Mouse (Mus musculus): ENCODE data around the gene Lman1l.

Lman1l gene

DNA sequence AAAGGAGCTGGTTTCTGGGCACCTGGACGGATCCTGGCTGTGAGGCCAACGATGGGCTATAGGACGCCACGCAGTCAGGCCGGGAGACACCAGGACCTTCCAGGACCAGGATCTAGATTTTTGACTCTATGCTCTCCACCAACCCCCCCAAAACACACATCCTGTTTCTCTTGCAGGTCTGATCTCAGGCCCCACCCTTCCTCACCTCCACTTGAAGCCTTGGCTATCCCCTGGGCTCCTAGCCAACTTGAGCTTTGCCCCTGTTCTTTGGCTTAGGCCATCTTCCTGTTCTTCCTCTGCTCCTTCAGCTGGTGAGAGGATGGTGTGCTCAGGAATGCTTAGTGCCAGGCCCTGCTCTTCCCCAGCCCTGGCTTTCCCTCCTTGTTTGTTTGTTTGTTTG is at the start of gene Lman1l:
TSS of gene Lman1l (minus strand) at position 101 of the 400 bp plus-strand sequence.
- no peak for DNase-seq

DNA sequence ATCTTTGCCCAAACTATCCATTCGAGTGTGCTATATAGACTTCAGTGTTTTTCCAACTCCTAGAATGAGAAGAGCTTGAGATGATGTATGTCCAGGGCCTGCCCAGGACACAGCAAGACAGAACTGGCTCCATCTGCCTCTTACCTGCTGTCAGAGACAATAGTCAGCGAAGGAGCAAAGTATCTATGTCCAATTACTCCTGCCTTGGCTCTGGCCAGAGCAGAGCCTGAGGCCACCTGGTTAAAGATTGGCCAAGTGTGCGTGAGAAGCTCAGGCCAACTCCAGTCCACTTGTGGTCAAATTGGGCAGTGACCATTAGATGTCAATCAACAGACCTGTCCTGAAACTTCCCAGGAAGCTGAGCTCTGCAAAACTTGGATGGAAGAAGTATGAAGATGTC is 49.0 kb upstream of the Lman1l start:
- DNase-seq = no peak

DNA sequence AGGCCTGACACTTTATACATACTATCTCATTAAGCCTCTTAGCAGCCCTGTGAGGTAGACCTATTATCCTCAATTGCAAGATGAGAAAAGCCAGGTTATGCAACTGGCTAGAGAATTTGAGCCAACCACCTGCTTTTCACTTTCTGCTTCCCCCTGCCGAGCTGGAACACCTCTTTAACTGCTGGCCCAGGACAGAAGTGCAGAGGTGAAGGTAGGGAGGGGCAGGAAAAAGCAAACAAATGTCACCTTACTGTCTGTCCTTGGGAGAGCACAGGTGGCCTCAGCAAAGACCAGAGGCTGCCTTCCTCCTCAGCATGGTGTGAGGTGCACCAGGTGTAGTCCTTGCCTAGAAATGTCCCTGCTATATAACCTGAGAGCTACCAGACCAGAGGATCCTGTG is 47.7 kb upstream of the Lman1l start:
- DNase-seq = no peak

DNA sequence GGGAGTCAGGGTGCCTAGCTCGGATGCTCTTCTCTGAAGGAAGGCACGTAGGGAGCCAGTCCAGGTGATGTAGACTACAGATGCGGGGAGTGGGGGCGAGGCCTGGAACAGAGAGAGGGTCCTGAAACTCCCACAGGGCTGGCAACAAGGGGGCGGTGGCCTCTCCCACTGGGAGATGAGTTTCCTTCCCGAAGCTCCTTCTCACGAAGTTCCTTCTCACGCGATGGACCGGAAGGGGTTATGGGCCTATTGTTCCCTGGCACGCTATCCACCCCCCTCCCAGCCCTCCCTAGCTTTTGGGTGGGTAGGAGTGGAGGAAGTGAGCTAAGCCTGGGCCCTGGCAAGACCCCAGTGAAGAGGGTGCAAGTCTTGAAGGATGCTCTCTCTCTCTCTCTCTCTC is 47.2 kb upstream of the Lman1l start:
- no peak for DNase-seq

DNA sequence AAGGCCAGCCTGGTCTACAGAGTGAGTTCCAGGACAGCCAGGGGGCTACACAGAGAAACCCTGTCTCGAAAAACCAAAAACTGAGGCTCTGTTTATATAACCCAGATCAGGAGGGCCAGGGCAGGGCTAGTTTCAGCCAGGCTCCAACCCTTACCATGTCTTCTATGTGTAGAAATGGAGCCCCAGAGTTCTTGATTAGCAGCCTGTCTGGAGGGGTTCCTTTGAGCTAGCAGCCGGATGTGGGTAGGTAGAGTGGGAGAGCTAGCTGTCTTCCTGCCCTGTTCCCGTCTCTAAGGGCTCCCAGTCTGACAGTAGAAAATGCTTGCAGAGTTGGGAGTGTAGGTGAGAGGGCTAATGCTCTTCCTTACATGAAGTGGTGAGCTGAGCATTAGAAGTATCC is 46.6 kb upstream of the Lman1l start:
- DNase-seq = peak; percentile 67

DNA sequence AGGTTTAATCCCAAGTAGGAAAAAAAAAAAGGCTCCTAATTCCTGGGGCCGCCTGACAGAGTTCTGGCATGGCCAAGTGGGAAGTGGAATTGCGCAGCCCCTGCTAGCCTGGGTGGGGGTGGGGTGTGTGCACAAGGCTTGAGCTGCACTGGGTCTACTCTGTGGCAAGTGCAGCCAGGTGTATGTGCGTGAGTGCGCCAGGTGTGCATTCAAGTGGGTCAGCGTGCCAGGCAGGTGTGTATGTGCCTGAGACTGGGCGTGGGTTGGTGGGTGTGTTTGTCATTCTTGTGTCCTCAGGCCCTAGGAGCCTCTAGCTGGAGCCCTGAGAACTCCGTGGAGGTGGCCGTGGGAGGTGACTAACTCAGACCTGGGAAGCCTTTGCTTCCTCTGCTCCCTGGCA is 46.0 kb upstream of the Lman1l start:
- DNase-seq = peak; percentile 58

DNA sequence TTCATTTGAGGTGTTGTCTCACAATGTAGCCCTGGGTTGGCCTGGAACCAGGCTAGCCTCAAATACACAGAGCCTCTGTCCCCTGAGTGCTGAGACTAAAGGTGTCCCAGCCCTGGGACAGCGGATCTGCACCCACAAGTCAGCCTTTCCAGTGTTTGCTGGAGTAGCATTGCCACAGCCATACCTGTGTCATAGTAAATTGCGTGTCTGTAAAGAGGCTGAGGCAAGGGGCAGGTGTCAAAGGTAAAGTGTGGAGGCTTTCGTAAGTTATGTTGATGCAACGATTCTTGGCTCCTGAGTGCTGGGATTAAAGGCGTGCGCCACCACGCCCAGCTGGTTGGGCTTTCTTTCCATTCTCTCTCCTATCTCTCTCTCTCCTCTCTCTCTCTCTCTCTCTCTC is 44.0 kb upstream of the Lman1l start:
- no peak for DNase-seq

DNA sequence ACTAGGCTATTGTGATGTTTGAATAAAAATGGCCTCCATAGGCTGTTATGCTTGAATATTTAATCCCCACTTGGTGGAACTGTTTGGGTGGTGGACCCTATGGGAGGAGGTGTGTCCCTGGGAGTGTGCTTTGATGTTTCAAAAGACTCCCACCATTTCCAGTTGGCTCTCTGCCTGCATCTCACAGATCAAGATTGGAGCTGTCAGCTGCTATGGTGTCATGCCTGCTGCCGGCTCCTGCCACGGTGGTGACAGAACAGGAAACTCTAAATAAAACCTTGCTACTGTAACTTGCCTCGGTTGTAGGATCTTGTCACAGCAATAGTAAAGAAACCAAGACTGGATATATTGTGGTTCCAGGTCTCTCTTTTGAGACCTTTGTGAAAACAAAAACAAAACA is 41.0 kb upstream of the Lman1l start:
- no peak for DNase-seq

DNA sequence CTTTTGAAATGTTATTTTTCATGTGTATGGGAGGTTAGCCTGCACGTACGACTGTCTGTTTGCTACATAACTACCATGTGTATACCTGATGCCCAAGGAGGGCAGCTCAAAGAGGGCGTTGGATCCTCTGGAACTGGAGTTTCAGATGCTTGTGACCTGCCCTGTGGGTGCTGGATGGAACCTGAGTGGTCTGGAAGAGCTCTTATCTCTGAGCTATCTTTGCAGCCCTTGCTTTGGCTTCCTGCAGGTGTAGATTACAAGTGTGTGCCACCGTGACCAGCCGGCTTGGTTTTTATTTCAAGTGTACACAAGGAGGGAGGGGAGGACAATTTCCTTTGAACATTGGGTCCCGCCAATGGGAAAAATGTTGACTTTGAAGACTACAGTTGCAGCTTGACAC is 39.9 kb upstream of the Lman1l start:
- peak; percentile 21 for DNase-seq

DNA sequence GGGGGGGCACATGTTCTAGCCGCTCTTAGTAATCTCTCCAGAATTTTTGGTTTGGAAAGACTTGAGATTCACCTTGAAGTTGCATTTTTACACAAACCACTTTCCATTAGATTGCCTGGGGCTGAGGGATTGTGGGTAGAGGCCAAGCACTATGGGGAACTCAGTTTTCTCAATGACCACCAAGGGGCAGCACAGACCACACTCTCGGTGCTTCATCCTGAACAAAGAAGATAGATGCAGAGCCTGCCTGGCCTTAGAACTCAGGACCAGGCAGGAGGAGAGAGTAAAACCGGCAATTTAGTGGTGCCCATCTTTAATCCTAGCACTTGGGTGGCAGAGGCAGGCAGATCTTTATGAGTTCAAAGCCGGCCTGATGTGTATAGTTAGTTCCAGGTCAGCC is 39.2 kb upstream of the Lman1l start:
- DNase-seq = peak; percentile 85

DNA sequence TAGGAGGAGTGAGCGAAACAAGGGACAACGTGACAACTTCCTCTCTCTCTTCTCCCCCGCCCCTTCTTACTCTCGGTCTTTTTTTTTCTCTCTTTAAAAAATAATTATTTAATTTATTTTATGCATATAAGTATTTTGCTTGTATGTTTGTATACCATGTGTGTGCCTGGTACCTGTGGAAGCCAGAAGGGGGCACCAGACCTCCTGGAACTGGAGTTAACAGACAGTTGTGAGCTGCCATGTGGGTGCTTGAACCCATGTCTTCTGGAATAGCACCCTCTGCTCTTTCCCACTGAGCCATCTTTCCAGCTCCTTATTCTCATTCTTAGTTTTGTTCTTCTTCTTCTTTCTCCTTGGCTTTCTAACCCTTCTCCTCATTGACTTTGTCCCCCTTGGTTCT is 38.4 kb upstream of the Lman1l start:
- DNase-seq = no peak

DNA sequence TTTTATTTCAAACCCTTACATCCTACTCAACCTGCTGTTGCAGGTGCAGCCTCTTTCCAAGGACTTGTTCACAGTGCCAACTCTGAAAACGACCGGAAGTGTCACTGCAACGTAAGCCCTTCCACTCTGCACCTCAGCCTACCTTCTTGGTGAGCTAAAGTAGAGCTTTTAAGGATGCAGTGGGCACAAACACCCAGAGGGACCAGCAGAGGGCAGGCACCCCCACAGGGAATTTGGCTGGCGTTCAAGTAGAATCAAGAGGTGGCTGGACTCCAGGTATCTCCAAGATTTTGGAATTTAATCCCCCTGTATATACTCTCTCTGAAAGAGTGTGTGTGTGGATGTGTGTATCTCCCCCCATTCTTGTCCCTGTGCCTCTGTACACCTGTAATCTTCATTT is 37.3 kb upstream of the Lman1l start:
- peak; percentile 19 for DNase-seq

DNA sequence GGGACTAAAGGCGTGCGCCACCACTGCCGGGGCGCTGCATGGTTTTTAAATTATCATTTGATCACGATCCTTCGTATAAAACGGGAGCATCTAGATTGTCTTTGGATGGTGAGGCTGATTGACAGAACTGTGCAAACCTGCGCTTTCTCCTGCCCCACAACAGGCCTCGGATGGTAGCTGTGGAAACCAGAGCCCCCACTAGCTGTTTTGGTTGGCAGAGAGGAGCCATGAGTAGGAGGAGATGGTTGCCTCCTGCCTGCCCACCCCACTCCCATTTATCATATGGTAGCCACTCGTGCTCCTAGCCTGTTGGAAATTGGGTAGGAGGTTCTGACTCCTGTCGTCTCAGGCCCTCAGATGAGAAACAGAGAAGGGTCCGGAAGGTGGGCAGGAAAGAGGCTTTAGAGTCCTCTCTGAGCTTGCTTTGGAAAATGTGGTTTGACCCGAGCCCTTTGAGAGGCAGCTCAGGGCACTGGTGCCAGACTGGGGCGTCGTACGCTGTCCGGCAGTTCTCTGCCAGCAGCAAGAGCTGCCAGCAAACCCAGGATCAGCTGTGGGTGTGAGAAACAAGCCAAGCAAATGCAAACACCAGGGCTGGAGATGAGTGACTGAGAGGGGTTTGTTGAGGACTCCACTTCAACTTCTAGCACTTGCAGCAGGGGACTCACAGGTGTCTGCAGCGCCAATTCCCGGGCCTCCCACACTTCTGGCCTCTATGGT is 36.2 kb upstream of the Lman1l start:
- no peak for DNase-seq

DNA sequence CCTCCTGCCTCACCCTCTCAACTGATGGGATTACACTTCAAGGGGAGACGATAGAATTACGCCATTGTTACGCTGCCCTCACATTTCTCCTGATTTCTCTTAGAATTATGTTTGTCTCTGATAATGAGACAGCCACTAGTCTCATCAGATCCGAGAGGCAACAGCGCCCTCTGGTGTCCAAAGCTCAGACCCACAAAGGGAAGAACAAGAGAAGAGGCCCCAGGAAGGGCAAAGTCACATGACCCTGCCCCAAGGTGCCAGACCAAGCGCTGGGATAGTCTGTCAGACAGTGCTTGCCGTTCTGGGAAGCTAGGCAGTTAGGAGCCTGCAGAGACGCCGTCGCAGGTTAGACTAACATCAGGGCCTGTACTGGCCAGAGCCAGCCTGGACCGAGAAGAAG is 35.2 kb upstream of the Lman1l start:
- peak; percentile 97 for DNase-seq

DNA sequence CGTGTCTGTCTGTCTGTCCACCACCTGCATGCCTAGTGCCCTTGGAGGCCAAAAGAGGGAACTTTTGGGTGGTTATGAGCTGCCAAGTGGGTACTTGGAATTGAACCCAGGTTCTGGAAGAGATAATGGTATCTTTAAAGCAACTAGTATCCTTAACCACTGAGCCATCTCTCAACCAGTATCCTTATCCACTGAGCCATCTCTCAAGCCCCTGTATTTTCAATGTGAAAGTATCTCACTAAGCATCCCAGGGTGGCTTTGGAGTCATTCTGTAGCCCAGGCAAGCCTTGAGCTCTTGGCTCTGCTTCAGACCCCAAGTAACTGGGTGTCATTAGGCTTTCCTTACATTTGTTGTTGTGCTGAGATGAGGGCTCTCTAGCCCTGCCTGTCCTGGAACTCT is 34.4 kb upstream of the Lman1l start:
- DNase-seq = no peak

DNA sequence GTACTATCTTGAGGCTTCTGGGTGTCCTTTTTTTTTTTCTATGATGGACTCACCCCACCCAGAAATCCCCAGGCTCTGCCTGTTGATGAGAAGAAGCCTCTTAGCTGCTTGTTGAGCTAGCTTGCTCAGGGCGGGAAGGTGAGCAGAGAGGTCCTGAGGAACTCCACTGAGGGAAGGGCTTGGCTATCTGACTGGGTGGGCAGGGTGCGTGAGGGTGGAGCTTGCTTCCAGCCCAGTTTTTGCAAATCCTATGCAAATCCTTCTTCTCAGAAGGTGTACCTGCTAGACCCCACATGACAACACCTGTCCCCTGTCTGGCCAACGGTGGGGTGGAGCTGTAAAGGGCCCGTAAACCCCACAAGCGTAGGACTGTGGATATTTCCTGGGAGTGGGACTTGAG is 32.7 kb upstream of the Lman1l start, which contains the start of gene Csk:
TSS of gene Csk (minus strand) at position 349 of the 400 bp plus-strand sequence.
- no peak for DNase-seq

DNA sequence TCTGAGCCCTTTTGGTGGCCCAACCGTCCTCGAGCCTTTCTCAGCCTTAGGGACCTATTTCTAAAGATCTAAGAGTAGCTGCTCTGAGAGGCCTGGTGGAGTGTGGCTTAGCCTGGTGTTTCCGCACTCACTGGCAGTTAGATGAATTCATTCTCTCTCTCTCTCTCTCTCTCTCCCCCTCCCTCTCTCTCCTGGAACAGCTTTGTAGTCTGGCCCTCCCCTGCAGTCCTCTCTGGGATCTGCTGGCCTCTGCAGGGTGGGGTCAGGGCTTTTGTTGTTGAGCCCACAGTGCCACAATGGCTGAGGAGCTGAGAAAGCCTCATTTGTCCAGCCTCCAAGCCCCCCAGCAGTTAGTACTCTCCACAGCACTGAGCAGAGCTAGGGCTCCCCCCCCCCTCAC is 32.3 kb upstream of the Lman1l start:
- DNase-seq = peak; percentile 57

DNA sequence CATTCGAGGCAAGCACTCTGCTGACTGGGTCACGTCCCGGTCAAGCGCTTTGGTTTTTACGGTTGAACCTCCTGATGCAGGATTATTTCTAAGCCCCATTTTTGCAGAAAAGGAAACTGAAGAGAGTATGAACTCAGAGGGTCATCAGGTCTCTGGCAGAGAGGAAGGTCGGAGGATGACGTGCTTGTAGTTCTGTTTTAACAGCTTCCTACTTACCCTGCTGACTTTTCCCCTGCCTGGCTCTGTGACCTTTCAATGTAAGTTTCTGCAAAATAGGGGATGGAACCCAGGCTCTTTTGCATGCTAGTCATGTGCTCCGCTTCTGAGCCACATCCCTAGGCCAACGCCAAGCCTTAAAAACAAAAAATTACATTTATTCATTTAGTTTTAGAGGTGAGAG is 31.8 kb upstream of the Lman1l start:
- DNase-seq = no peak

DNA sequence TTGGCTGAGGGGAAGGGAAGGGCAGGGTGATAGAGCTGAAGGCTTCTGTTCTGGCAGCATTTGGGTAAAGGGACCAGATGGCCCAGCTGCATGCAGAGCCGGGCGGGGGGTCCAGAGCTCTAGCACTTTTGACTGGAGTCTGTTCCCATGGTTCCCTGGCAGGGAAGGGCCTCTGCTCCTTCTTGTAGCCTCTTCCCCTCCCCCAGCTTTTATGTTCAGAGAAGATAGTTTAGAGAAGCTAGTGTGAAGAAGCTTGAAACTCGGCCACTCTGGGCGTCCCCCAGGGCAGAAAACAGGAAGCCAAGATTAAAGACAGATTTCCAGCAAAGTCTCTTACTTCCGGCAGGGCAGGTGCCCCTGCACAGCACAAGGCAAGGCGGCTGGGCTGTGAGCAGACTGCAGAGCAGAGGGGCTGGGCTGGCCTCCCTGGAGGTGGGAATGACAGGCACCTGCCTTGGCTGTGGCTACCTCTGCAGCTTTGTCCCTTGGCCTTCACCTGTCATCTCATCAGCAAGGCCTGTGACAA is 30.3 kb upstream of the Lman1l start:
- DNase-seq = peak; percentile 80

DNA sequence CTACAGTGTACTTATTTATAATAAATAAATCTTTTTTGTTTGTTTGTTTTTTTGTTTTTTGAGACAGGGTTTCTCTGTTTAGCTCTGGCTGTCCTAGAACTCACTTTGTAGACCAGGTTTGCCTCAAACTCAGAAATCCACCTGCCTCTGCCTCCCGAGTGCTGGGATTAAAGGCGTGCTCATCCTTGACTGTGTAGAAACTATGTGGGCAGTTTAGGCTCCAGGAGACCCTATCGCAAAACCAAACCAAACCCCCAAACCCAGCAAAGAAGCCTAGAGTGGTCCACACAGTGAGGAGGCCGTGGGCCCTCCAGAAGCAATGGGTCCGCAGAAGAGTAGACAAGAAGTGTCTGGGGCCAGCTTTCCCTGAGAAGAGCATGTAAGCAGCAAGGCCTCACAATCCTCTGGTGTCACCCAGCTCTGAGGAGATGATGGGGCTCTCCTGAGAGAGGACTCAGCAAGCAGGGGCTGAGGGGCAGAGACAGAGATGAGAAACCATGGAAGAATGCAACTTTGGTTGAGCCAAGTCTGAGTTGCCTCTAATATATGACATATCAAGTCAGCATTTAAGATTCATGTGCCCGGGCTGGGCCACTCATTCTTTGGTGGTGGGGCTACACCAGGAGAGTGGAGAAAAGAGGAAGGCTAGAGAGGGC is 29.7 kb upstream of the Lman1l start:
- DNase-seq = no peak

DNA sequence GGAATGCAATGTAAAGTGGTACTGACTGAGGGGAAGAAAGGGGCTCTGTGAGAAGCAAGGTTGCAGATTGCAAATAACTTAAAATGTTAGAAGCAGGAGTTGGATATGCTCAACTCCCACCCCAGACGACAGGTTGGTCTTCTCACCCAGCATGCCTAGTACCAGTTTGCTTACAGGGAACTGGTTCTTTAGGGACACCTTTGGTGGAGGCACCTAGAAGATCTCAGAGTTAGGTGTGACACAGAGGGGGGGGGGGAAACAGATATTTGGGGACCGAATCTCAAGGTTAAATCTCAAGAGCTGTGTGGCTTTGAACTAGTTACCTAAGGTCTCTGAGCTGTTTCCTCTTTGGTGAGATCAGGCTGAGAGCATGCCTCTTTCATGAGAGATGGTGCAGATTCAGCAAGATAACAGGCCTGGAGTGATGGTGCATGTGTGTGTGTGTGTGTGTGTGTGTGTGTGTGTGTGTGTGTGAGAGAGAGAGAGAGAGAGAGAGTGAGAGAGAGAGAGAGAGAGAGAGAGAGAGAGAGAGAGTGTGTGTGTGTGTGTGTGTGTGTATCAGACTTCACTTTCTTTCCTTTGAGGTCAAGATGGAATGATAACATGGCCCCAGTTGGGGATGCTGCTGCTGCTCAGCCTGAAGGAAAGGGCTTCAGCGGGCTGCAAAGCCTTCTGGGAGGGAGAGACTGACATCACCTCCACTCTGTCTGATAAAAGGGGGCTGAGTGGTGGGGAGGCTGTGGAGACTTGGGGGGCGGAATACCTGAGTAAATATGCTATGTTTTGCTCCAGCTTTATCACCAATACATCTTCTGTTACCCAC is 26.9 kb upstream of the Lman1l start:
- DNase-seq = peak; percentile 71

DNA sequence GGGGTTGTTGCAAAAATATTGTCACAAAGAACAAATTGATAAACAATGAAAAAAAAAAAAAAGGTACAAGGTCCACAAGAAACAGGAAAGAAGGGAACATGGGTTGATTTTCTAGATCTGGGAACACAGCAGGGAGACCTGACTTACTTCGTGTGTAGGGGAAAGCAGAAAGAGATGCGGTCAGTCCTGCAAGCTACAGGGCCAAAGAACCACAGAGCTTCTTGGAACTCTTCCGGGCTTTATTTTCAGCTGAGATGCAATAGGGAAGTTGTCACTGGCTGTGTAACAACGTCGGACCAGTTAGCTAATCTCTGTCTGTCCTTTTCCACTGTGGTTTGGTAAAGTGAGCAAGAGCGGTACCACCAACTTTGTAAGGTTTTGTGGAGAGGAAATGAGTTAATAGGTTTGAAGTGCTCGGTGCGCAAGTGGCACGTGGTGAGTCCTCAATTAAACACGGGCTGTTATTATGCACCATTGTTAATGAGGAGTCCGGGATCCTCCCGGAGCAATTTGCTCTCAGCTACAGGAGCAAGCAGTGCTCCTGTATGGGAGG is 26.1 kb upstream of the Lman1l start:
- DNase-seq = no peak

Measured in thymus, postnatal 14 days (tissue).